Mouse (Mus musculus) kidney, postnatal 10 days (tissue): ENCODE measurements at regions not wholly inside any gene's neighbourhood (a gene's known extent, or its start where the extent isn't known, plus 50 kb on each side); places are given as distances from the start of the nearest gene placed in this dataset.
"Not testable (repeated sequence)": the region's sequence is repeated elsewhere in the genome, so short reads cannot be mapped to it uniquely, and the experiment has no call there.

Experiments used
- DNase-seq: peaks from one replicate; pipeline ENCODE4 v3.0.0; 2021; ENCODE audit warnings: mixed read lengths

GRCm38 (mm10) chrX:154717526-154717925, 138.4 kb upstream of the Samt2 start:
- not testable (repeated sequence) for DNase-seq

- DNase-seq = peak; percentile 4
Measured at GRCm38 (mm10) chrX:154713641-154714255, 134.6 kb upstream of the Samt2 start.

- DNase-seq = not testable (repeated sequence)
Measured at GRCm38 (mm10) chrX:154712576-154712975, 133.4 kb upstream of the Samt2 start.

GRCm38 (mm10) chrX:154670529-154670928, 91.4 kb upstream of the Samt2 start:
- not testable (repeated sequence) for DNase-seq
